In the genomic region with DNA sequence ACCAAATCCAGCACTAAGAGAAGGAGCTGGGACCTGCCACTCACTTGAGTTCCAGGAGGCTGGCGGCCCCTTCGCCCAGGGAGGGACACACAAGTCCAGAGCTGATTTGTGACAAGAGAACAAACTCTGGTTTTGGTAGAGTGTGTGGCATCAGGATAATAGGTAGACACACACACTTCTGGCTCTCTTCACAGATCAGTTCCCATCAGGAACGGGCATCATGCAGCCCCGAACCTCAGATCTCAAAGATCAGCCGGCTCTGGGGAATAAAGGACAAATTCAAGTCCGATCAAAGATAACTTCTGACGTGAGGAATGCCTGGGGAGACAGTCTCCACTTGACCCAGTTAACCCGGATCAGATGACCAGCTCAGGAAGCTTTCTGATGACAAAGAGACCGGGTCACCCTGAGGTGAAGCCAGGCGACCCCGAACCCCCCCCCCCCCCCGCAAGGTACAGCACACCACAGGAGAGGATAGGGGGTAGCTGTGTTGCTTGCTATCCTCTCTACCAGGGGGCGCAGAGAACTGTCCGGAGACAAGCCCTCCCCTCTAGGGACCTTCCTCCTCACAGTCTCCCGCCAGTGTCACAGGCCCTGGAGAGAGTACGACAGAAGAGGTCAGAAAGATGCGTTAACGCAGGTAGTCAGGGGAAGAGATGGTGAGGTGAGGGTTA, we compare ENCODE assay signal across 9 mouse cellular contexts. TPM values are rescaled to one million over a fixed set of nuclear protein-coding genes. Genes with fewer than 3 reads are reported as not detected.
A peak's percentile ranks its signal among the peaks of the same experiment; 100 is the strongest.
DNase-seq lines count a peak whose midpoint lies in the region; ATAC-seq and TF ChIP-seq lines count a peak whose summit lies in the region.
"Had no signal": no experiment of that assay in that cellular context is flagged by ENCODE, and none has a peak within 500 bp of the region (broad histone marks: within the 10 kb centered on the region; RNA-seq: fewer than 3 reads in every experiment).

No protein-coding gene starts in this region.

- H3K4me1 ChIP-seq in liver, embryonic 12.5 days: no peaks in the 10 kb centered on the region
- H3K4me1 ChIP-seq in stomach, postnatal 0 days (replicated peaks; ENCODE audit: control insufficient read depth, insufficient read depth): no peaks in the 10 kb centered on the region

- H3K4me3 ChIP-seq in liver, embryonic 12.5 days: peak overlapping the region; percentile 50; the same call in 1 of the 2 replicates
- H3K4me3 ChIP-seq in stomach, postnatal 0 days (ENCODE audit: low read depth, low read length): peak overlapping the region; percentile 49

- H3K9me3 ChIP-seq in liver, embryonic 12.5 days (replicated peaks): no peaks in the 10 kb centered on the region
- H3K9me3 ChIP-seq in stomach, postnatal 0 days (ENCODE audit: control insufficient read depth, low read length): no peaks in the 10 kb centered on the region

- no peak for TF ChIP-seq EP300 in stomach, postnatal 0 days (optimal IDR thresholded peaks at IDR 0.05)

- TF ChIP-seq CTCF in stomach, postnatal 0 days (IDR thresholded peaks at IDR 0.05; ENCODE audit: low read depth): no peak

- H3K4me2 ChIP-seq in liver, embryonic 12.5 days: peak overlapping the region; percentile 65
- peak overlapping the region; percentile 64 for H3K4me2 ChIP-seq in stomach, postnatal 0 days (replicated peaks; ENCODE audit: low read depth)

- WGBS in liver, embryonic 12.5 days (ENCODE audit: insufficient replicate concordance): 17% methylated on average over 18 of the region's 18 CpGs
- WGBS in stomach, postnatal 0 days: 13% methylated on average over 17 of the region's 18 CpGs

- no peak overlapping the region for H3K9ac ChIP-seq in liver, embryonic 12.5 days
- H3K9ac ChIP-seq in stomach, postnatal 0 days (ENCODE audit: low read length): no peak overlapping the region

- H3K27ac ChIP-seq in liver, embryonic 12.5 days: no peak overlapping the region
- no peak overlapping the region for H3K27ac ChIP-seq in stomach, postnatal 0 days (replicated peaks)

- DNase-seq in cerebellum, adult 9-10 months: peak; percentile 49
- DNase-seq in cerebellum, postnatal 25 days: no peak
- peak; percentile 5 for DNase-seq in right cerebral cortex, postnatal 25 days
- no peak for DNase-seq in right cerebral cortex, postnatal 4 days
- DNase-seq in stomach, postnatal 0 days (ENCODE audit: low spot score): no peak
- no peak for DNase-seq in frontal cortex, postnatal 25 days (ENCODE audit: low spot score in 2 of 2)
- no peak for DNase-seq in frontal cortex, adult 2 months (ENCODE audit: extremely low spot score in 1 of 2, low spot score in 1 of 2)

- no peak for ATAC-seq in liver, embryonic 12.5 days
- ATAC-seq in stomach, postnatal 0 days (ENCODE audit: low FRiP score, low TSS enrichment): no peak; the same call in 1 of the 2 replicates

- H3K36me3 ChIP-seq in liver, embryonic 12.5 days: no peaks in the 10 kb centered on the region
- H3K36me3 ChIP-seq in stomach, postnatal 0 days (ENCODE audit: control insufficient read depth, insufficient read depth, low read length): no peaks in the 10 kb centered on the region

- peaks cover 69% of the 10 kb centered on the region for H3K27me3 ChIP-seq in liver, embryonic 12.5 days (replicated peaks)
- 0 out of 2 replicates have a peak, but pooled peaks cover 2% of the 10 kb centered on the region for H3K27me3 ChIP-seq in stomach, postnatal 0 days (ENCODE audit: control insufficient read depth, insufficient read depth, low read length)

RNA-seq across cellular contexts. Expression of a gene that starts 0.8 kb away (rescaled TPM):
- polyA plus RNA-seq in liver, embryonic 12.5 days (2016; fragmentation: Nextera tagmentation; extraction: Ambion mirVana): 0.93 and 1.1 TPM in 2 replicates
- polyA plus RNA-seq in stomach, postnatal 0 days (2015; fragmentation: Nextera tagmentation; extraction: Ambion mirVana): 4.4 and 4.6 TPM in 2 replicates
- 146 and 153 TPM in 2 replicates for polyA plus RNA-seq in frontal cortex, adult 2 months (2012; rRNA removed)

RNA-seq across cellular contexts. Expression of a gene that starts 38.0 kb away (rescaled TPM):
- 0.35 and 0.41 TPM in 2 replicates for polyA plus RNA-seq in liver, embryonic 12.5 days (2016; fragmentation: Nextera tagmentation; extraction: Ambion mirVana)
- 0.08 and 0.13 TPM in 2 replicates for polyA plus RNA-seq in stomach, postnatal 0 days (2015; fragmentation: Nextera tagmentation; extraction: Ambion mirVana)
- 0.04 TPM in 1 of 2 replicates, not detected in the other for polyA plus RNA-seq in frontal cortex, adult 2 months (2012; rRNA removed)
- polyA plus RNA-seq: large intestine, adult 2 months had no signal

RNA-seq across cellular contexts. Expression of a gene that starts 51.0 kb away (rescaled TPM):
- 17.2 and 18.7 TPM in 2 replicates for polyA plus RNA-seq in liver, embryonic 12.5 days (2016; fragmentation: Nextera tagmentation; extraction: Ambion mirVana)
- 15.2 and 15.3 TPM in 2 replicates for polyA plus RNA-seq in stomach, postnatal 0 days (2015; fragmentation: Nextera tagmentation; extraction: Ambion mirVana)
- 41.4 and 42.5 TPM in 2 replicates for polyA plus RNA-seq in frontal cortex, adult 2 months (2012; rRNA removed)

RNA-seq across cellular contexts. Expression of a gene that starts 51.0 kb away (rescaled TPM):
- 23.1 and 26.1 TPM in 2 replicates for polyA plus RNA-seq in liver, embryonic 12.5 days (2016; fragmentation: Nextera tagmentation; extraction: Ambion mirVana)
- 19.3 and 20.9 TPM in 2 replicates for polyA plus RNA-seq in stomach, postnatal 0 days (2015; fragmentation: Nextera tagmentation; extraction: Ambion mirVana)
- 55.5 and 58.8 TPM in 2 replicates for polyA plus RNA-seq in frontal cortex, adult 2 months (2012; rRNA removed)

RNA-seq across cellular contexts. Expression of a gene that starts 55.3 kb away (rescaled TPM):
- not detected in 2 replicates for polyA plus RNA-seq in liver, embryonic 12.5 days (2016; fragmentation: Nextera tagmentation; extraction: Ambion mirVana)
- polyA plus RNA-seq in stomach, postnatal 0 days (2015; fragmentation: Nextera tagmentation; extraction: Ambion mirVana): 0.05 TPM in 1 of 2 replicates, not detected in the other
- polyA plus RNA-seq in frontal cortex, adult 2 months (2012; rRNA removed): not detected in 2 replicates
- polyA plus RNA-seq: large intestine, adult 2 months had no signal

Comparison
In these comparisons a context has a peak if more than half of its experiments do, and no peak if none do; other contexts are left out.
1. DNase-seq: peak in cerebellum, adult 9-10 months (single experiment) and right cerebral cortex, postnatal 25 days (single experiment); none in cerebellum, postnatal 25 days (0 of 2), right cerebral cortex, postnatal 4 days (single experiment), stomach, postnatal 0 days (single experiment), frontal cortex, postnatal 25 days (0 of 2) and frontal cortex, adult 2 months (0 of 2).
2. RNA of a gene that starts 0.8 kb away (polyA plus RNA-seq): 146 to 153 TPM in frontal cortex, adult 2 months; 4.4 to 4.6 TPM in stomach, postnatal 0 days and 0.93 to 1.1 TPM in liver, embryonic 12.5 days; every median in the first group is over 10 times any median in the second.